Mouse (Mus musculus) spleen, adult 18-20 months (tissue): ENCODE results near the gene Bivm.

Experiments
- DNase-seq, 2 experiments: peaks; one replicate each; pipeline ENCODE4 v3.0.0; 2022; ENCODE audit warnings: mixed read lengths in 2 of 2

Gene Bivm

DNA sequence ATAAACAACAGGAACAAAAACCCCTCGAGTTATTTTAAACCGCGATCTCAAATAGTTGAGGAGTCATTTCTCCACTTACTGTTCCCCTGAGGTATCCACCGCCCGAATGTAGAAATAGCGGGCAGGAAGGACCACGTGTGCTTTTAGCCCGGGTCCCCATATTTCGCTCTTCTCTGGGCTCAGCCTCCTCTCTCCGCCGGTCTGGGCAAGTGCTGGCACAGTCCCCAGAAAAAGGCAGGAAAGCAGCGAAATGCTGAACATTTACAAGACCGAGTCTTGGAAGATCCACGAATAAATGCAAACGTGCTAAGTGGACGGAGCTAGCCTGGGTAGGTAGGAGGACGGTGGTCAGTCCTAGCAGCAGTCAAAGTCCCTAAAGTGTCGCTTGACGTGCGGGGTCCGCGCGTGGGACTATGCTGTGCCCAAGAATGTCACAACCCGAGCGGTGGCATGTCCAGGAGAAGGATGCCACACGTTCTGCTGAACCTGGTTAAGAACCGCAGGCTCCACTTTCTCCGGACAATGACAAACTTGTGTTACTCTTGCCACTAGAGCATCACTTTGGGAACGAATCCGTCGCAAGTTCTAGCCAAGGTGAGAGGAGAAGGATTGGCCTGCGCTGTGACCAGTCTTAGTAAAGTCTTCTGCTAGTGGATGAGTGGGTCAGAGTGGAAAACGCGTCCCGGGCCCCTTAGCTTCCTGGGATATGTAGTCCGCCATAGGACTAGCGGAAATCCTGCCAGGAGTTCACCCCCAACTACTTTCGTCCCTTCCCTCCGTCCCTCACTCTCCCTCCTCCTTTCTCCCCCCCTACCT lies at the start of gene Bivm, which contains the start of gene Kdelc1:
Gene Bivm (plus strand): TSS at position 719 of the 816 bp plus-strand sequence.
Gene Kdelc1 (minus strand): TSS at position 570 of the 816 bp plus-strand sequence.
- DNase-seq: peak; percentile 40 to 52

DNA sequence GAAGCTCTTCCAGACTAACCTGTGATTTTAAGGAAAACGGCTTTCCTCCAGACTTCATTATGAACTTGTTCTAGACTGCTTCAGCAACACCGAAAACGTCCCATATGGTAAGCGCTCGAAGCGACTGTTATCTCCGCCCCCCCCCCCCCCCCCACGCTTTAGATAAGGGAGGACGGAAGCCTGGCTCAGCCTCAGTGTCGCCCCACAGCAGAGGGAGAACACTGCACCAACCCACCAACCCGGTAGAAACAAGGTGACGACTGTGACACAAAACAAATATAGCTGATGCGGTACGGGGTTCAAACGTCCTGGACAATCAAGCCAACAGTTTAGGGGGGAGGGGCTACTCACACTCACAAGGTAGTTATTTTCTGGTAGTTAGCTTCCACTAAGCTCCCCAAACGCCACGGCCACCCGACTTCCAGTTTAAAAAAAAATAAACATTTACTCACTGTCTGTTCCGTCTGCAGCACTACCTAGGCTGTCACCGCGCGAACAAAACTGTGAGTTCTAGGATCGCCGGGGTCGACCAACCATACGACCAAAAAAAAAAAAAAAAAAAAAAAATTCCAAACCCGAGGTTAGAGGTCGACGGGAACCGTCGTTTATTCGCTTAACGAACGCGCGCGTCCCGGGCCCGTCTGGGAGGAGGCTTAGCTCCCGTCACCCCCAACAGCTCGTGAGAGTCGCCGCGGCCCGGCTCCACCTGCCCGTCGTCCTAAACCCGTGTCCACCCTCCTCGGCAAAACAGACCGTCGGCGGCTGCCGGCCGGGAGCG lies 17.1 kb upstream of the Bivm start:
- peak; percentile 26 to 46 for DNase-seq

- peak; percentile 88 to 92 for DNase-seq
Measured at GRCm38 (mm10) chr1:44102259-44102717, 16.5 kb upstream of the Bivm start, which contains the start of gene Tex30. Gene Tex30 (minus strand): TSS chr1:44102441.

GRCm38 (mm10) chr1:44102939-44103338 lies 15.8 kb upstream of the Bivm start:
- DNase-seq: no peak

DNA sequence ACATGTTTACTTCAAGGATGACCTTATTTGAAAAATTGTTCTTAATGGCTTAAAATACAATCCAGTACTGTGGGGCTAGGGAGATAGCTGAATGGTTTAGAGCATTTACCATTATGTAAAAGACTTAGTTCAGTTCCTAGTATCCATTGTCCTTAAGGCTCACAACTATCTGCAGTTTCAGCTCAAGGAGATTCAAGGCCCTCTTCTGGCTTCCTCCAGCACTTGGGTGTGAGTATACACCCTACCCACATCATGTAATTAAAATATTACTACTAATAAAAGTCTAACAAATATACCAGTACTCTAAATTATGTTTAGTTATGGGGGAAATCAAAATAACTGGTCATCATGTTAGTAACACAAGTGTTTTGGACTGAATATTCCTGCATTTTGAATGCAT lies 1.2 kb upstream of the Bivm start:
- no peak for DNase-seq

- peak; percentile 52 to 66 for DNase-seq
Measured at GRCm38 (mm10) chr1:44119201-44120073, 680 bp downstream of the Bivm start.

DNA sequence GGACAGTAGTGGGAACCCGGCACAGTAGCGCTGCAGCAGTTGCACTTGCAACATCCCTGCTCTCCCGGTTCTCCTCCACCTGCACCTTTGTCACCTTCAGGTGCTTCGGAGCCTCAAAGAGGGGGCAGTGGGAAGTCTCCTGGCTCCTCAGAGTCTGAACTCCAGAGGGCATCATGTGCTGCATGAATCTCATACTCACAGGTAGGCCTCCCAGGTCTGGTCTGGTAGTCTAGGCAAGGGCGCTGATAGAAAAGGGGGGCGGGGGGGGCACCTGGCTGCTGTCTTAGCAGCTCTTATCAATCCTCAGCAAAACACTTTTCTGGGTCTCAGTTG lies 1.3 kb downstream of the Bivm start:
- DNase-seq: no peak

GRCm38 (mm10) chr1:44122256-44122655 lies 3.5 kb downstream of the Bivm start:
- no peak for DNase-seq

DNA sequence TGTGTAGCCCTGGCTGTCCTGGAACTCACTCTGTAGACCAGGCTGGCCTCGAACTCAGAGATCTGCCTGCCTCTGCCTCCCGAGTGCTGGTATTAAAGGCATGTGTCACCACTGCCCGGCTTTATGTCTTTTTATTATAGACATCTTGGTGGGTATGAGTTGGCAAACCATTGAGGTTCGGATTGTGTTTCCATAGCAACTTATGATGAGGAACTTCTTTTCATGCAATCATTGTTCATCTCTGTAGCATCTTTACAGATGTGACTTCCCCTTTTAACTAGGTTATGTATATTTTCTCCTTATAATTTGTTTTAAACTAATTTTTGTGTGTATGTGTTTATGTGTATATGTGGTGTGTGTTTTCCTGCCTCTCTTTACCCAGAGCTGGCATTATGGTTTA lies 6.8 kb downstream of the Bivm start:
- DNase-seq: no peak

GRCm38 (mm10) chr1:44129929-44130581 lies 11.3 kb downstream of the Bivm start:
- DNase-seq: no peak

DNA sequence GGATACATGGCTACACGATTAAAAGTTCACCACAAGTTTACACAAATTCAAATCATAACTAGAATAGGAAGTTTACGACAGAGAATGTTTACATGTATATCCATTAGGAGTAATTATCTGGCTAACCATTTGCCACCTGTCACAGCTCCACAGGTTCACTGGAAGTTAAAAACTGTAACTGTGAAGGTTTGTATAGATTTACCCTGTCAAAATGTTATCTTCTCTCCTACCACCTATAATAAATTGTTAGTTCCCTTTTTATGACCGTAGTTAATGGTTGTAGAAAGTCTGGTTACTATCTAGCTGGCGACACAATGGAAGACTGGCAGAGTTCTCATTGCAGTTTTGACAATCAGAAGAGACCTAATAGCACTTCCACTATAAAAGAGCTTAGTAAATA lies 21.5 kb downstream of the Bivm start:
- DNase-seq: no peak

GRCm38 (mm10) chr1:44142747-44143146 lies 24.0 kb downstream of the Bivm start:
- no peak for DNase-seq

GRCm38 (mm10) chr1:44147563-44148381 lies 29.0 kb downstream of the Bivm start, which contains the start of gene Ercc5:
Gene Ercc5 (plus strand): TSS chr1:44147744.
- DNase-seq: peak; percentile 69 to 70

DNA sequence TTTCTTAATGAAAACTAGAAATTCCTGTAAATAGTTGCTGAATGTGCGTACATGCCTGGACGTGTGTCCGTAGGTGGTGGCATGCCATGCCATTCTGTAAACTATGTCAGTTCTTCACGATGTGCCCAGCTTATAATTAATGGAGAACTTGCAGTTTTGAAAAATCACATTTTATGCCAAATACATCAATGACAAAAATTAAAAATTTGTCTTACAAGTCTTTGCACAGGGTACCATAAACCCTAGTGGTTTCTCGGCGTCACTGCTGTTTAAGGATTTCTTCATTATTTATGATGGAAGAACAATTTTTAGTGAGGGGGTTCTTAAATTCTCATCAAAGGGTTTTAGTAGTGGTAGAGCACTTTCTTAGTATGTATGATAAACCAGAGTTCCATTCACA lies 29.9 kb downstream of the Bivm start:
- DNase-seq: no peak

DNA sequence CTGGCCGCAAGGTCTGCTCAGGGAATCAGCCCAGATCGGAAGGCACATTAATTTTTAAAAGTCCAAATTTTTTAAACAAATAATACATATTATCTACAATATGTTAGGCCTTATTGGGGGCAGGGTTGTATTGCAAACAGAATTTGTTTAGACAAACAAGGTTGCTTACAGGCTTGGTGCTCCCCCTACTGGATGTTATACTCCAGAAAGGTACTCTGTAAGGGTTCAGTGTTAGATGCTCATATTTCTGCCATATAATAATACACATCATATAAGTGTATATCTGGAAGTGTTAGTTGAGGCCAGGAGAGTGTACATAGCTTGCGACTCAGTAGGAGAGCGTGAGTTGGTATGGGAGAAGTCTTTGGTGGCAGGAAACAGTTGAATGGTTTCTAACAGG lies 36.5 kb downstream of the Bivm start:
- no peak for DNase-seq

DNA sequence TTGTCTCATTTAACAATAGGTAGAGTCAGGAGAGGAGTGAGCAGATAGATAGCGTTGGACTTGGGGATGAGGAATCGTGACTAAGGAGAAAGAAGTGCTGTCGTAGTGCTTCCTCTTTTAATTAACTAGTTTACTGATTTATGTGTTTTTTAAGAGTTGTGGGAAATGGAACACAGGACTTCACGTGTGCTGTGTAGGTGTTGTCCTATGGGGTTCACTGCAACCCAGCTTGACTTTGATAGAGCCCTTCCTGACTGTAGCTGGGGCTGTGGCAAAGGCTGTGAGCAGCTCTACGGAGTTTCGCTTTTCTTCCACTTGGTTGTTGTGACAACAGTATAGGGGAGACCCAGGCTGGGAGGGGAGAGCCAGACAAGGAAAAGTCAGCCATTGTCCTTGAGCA lies 39.6 kb downstream of the Bivm start:
- DNase-seq: no peak

GRCm38 (mm10) chr1:44161818-44162217 lies 43.1 kb downstream of the Bivm start:
- DNase-seq: no peak

DNA sequence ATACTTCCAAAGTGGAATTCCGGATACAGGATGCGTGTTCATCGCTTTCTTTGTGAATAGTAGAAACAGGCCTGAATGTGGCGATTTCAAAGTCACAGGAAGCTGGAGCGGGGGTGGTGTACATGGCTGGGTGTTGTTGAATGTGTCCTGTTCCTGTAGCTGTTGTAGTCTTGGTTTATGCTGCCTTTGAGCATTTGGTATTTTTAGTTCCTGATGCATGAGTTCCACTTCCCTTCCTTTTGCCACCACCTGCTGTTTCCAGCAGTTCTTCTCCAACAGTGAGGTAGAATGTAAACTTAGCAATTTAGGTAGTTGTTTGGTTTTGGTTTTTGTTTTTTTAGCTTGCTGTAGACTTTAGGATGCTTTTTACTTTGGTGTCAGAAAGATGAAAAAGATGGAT lies 43.6 kb downstream of the Bivm start:
- DNase-seq: no peak

GRCm38 (mm10) chr1:44167859-44168383 lies 49.2 kb downstream of the Bivm start:
- no peak for DNase-seq

- DNase-seq: no peak
Measured at GRCm38 (mm10) chr1:44172656-44173055, 53.9 kb downstream of the Bivm start.

- DNase-seq: no peak
Measured at GRCm38 (mm10) chr1:44173903-44174302, 55.1 kb downstream of the Bivm start.
